Mouse (Mus musculus): ENCODE measurements at regions not wholly inside any gene's neighbourhood (a gene's known extent, or its start where the extent isn't known, plus 50 kb on each side); places are given as distances from the start of the nearest gene placed in this dataset.

DNA sequence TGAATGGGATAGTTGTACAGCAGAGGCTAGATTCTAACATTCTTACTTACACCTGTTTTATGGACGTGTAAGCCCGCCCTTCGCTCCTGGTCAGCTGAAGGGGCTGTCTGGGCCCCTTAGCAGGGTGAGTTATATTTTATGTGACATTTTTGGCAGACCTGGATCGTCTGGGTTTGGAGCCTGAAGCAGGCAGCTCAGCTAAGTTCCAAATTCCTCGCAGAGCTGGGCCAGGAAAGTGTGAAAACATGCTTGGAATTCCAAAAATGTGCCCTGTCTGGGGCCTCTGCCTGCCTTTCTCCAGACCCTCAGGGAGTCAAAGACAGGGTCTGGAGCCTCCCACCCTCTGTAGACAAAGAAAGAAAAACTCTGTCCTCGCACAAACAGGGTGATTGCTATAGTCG lies 51.1 kb upstream of the Hs6st1 start:
- Histone ChIP-seq H3K27me3 (ENCODE audit: control insufficient read depth in 1 of 2, insufficient read depth in 2 of 2, low read length in 2 of 2) (no peaks in the 10 kb centered on the region), H3K4me1 (ENCODE audit: control insufficient read depth in 1 of 2, insufficient read depth in 2 of 2, low read length in 2 of 2) (no peaks in the 10 kb centered on the region), H3K9me3 (replicated peaks; ENCODE audit: insufficient read depth, low read length) (no peaks in the 10 kb centered on the region), H3K4me3 (ENCODE audit: control insufficient read depth in 1 of 2, insufficient read depth in 1 of 2, low read depth in 2 of 2, low read length in 2 of 2) (no peak overlapping the region), H3K79me2 (ENCODE audit: control insufficient read depth, insufficient read depth, low read length, poor library complexity) (no peaks in the 10 kb centered on the region), H3K9ac (ENCODE audit: control insufficient read depth, low read depth, low read length, poor library complexity, severe bottlenecking) (no peak overlapping the region), H3K36me3 (ENCODE audit: control insufficient read depth in 1 of 2, insufficient read depth in 2 of 2, low read length in 2 of 2) (no peaks in the 10 kb centered on the region), H3K27ac (ENCODE audit: control insufficient read depth, low read depth, low read length) (no peak overlapping the region)
- TF ChIP-seq ZNF384 (IDR thresholded peaks at IDR 0.05; ENCODE audit: low read depth, low read length): no peak
- TF ChIP-seq ZMIZ1 (IDR thresholded peaks at IDR 0.05; ENCODE audit: low read depth, low read length): no peak
- no peak for TF ChIP-seq RAD21 (IDR thresholded peaks at IDR 0.05; ENCODE audit: low read depth, low read length)
- TF ChIP-seq CHD1 (IDR thresholded peaks at IDR 0.05; ENCODE audit: low read depth, low read length): no peak
- no peak for TF ChIP-seq RCOR1 (IDR thresholded peaks at IDR 0.05; ENCODE audit: low read depth, low read length)
- TF ChIP-seq MAZ (IDR thresholded peaks at IDR 0.05; ENCODE audit: low read depth, low read length): no peak
- no peak for TF ChIP-seq EP300 (IDR thresholded peaks at IDR 0.05; ENCODE audit: low read depth in 1 of 2, low read length in 2 of 2)
- no peak for TF ChIP-seq POLR2AphosphoS2 (IDR thresholded peaks at IDR 0.05; ENCODE audit: low read length)
- TF ChIP-seq BHLHE40 (IDR thresholded peaks at IDR 0.05; ENCODE audit: borderline replicate concordance, low read depth, low read length): no peak
- TF ChIP-seq JUND (IDR thresholded peaks at IDR 0.05; ENCODE audit: low read depth, low read length): no peak
- TF ChIP-seq ZKSCAN1 (IDR thresholded peaks at IDR 0.05; ENCODE audit: low read depth, low read length): no peak
- no peak for TF ChIP-seq POLR2A (IDR thresholded peaks at IDR 0.05; ENCODE audit: control insufficient read depth in 1 of 2, insufficient read depth in 1 of 2, low read depth in 1 of 2, low read length in 2 of 2, poor library complexity in 1 of 2)
- TF ChIP-seq MYC (IDR thresholded peaks at IDR 0.05; ENCODE audit: low read depth, low read length): no peak
- TF ChIP-seq GABPA (IDR thresholded peaks at IDR 0.05; ENCODE audit: low read depth, low read length): no peak
- no peak for TF ChIP-seq SMC3 (IDR thresholded peaks at IDR 0.05; ENCODE audit: low read depth, low read length)
- TF ChIP-seq ETS1 (IDR thresholded peaks at IDR 0.05; ENCODE audit: low read depth, low read length): no peak
- DNase-seq (ENCODE audit: low read depth, low spot score): no peak

DNA sequence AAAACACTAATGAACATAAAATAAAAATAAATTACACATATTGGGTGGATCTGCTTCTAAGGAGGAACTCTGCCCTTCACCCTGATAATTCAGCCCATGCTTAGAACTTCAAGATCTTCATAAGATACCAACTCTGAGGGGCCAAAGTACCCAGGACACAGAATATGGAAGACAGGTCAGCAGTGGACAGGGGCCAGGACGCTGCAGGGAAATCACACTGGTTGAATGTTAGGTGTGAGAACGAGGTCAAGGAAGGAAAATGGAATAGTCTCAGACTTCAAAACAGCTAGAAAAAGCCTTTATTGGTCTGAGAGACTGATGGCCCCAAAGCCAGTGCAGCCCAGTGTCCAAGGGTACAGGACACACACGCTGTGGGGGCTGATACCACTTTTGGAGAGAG lies 50.5 kb upstream of the Hs6st1 start:
- no peak for DNase-seq (ENCODE audit: low read depth, low spot score)
- H3K4me3 ChIP-seq (ENCODE audit: control insufficient read depth in 1 of 2, insufficient read depth in 1 of 2, low read depth in 2 of 2, low read length in 2 of 2): no peak overlapping the region
- no peaks in the 10 kb centered on the region for H3K9me3 ChIP-seq (replicated peaks; ENCODE audit: insufficient read depth, low read length)
- H3K27me3 ChIP-seq (ENCODE audit: control insufficient read depth in 1 of 2, insufficient read depth in 2 of 2, low read length in 2 of 2): no peaks in the 10 kb centered on the region
- H3K4me1 ChIP-seq (ENCODE audit: control insufficient read depth in 1 of 2, insufficient read depth in 2 of 2, low read length in 2 of 2): no peaks in the 10 kb centered on the region
- H3K36me3 ChIP-seq (ENCODE audit: control insufficient read depth in 1 of 2, insufficient read depth in 2 of 2, low read length in 2 of 2): no peaks in the 10 kb centered on the region
- no peaks in the 10 kb centered on the region for H3K79me2 ChIP-seq (ENCODE audit: control insufficient read depth, insufficient read depth, low read length, poor library complexity)
- no peak overlapping the region for H3K9ac ChIP-seq (ENCODE audit: control insufficient read depth, low read depth, low read length, poor library complexity, severe bottlenecking)
- TF ChIP-seq HCFC1 (IDR thresholded peaks at IDR 0.05; ENCODE audit: low read depth, low read length) (no peak), MXI1 (IDR thresholded peaks at IDR 0.05; ENCODE audit: low read depth, low read length) (no peak), MAZ (IDR thresholded peaks at IDR 0.05; ENCODE audit: low read depth, low read length) (no peak), MAFK (IDR thresholded peaks at IDR 0.05; ENCODE audit: borderline replicate concordance, low read depth, low read length) (no peak), MYB (IDR thresholded peaks at IDR 0.05; ENCODE audit: low read depth, low read length) (no peak), JUND (IDR thresholded peaks at IDR 0.05; ENCODE audit: low read depth, low read length) (no peak), RAD21 (IDR thresholded peaks at IDR 0.05; ENCODE audit: low read depth, low read length) (no peak), POLR2AphosphoS2 (IDR thresholded peaks at IDR 0.05; ENCODE audit: low read length) (no peak), BHLHE40 (IDR thresholded peaks at IDR 0.05; ENCODE audit: borderline replicate concordance, low read depth, low read length) (no peak), POLR2A (IDR thresholded peaks at IDR 0.05; ENCODE audit: control insufficient read depth in 1 of 2, insufficient read depth in 1 of 2, low read depth in 1 of 2, low read length in 2 of 2, poor library complexity in 1 of 2) (no peak), UBTF (IDR thresholded peaks at IDR 0.05; ENCODE audit: borderline replicate concordance, insufficient read depth, low read depth, low read length) (no peak)
- H3K27ac ChIP-seq (ENCODE audit: control insufficient read depth, low read depth, low read length): no peak overlapping the region
